Mouse (Mus musculus) neural tube, embryonic 15.5 days (tissue): ENCODE results near the gene Tmem109. TPM values are rescaled to one million over a fixed set of nuclear protein-coding genes. Genes with fewer than 3 reads are reported as not detected.

Experiments
- ATAC-seq: fragments of 200-750 bp; cut with Nextera tagmentation; 2 replicates; pipeline ENCODE4 v1.8.0; 2017; ENCODE audit warnings: mild to moderate bottlenecking, moderate TSS enrichment, moderate library complexity; ENCODE audit not compliant: low FRiP score
- H3K27ac ChIP-seq: fragments of 300-500 bp; sonication (generic); replicated peaks from 2 replicates; pipeline ENCODE4 v1.5.1; 2015; ENCODE audit warnings: mild to moderate bottlenecking, inconsistent platforms
- H3K27me3 ChIP-seq: fragments of 300-500 bp; sonication (generic); replicated peaks from 2 replicates; pipeline ENCODE4 v1.6.1; 2015; ENCODE audit warnings: inconsistent platforms
- H3K36me3 ChIP-seq: fragments of 300-500 bp; sonication (generic); 2 replicates; pipeline ENCODE4 v1.6.1; 2015; ENCODE audit warnings: inconsistent platforms
- H3K4me1 ChIP-seq: fragments of 300-500 bp; sonication (generic); 2 replicates; pipeline ENCODE4 v1.6.1; 2015; ENCODE audit warnings: inconsistent platforms
- H3K4me2 ChIP-seq: fragments of 300-500 bp; sonication (generic); 2 replicates; pipeline ENCODE4 v1.6.1; 2015; ENCODE audit warnings: inconsistent platforms, mild to moderate bottlenecking, moderate library complexity
- H3K4me3 ChIP-seq: fragments of 300-500 bp; sonication (generic); replicated peaks from 2 replicates; pipeline ENCODE4 v1.5.1; 2015; ENCODE audit warnings: mild to moderate bottlenecking, inconsistent platforms
- H3K9ac ChIP-seq: fragments of 300-500 bp; sonication (generic); replicated peaks from 2 replicates; pipeline ENCODE4 v1.6.1; 2015; ENCODE audit warnings: mild to moderate bottlenecking, inconsistent platforms
- H3K9me3 ChIP-seq: fragments of 300-500 bp; sonication (generic); replicated peaks from 2 replicates; pipeline ENCODE4 v1.6.1; 2016; ENCODE audit warnings: inconsistent platforms
- WGBS: fragments of 180-500 bp; shearing (Covaris S2); methylation state at CpG from one replicate; pipeline ENCODE4 v1.1.7; 2015; ENCODE audit warnings: mixed read lengths; 5-methylcytosine and 5-hydroxymethylcytosine counted together
- polyA plus RNA-seq: library from polyadenylated mRNA; unstranded; fragments of >200 nt; fragmentation: Nextera tagmentation; extraction: Ambion mirVana; gene quantifications from 2 replicates; pipeline ENCODE4 v1.2.1, GENCODE M21; 2015

Gene Tmem109
- polyA plus RNA-seq, 1 experiment from 2014 or later = 44.5 TPM

DNA sequence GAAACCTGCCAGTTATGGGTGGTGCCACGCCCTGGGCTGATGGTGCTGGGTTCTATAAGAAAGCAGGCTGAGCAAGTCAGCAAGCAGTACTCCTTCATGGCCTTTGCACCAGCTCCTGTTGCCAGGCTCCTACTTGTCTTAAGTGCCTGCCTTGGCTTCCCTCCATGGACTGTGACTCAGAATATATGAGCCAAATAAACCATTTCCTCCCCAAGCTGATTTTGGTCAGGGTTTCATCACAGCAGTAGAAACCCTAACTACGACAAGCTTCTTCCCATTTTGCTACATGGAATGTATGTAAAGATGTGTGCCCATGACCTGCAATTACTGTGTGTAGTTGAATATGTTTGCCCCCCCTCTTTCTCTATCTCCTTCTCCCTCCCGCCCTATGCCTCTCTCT lies 48.2 kb downstream of the Tmem109 start:
- Histone ChIP-seq H3K4me3 (no peak overlapping the region), H3K4me1 (no peaks in the 10 kb centered on the region), H3K27me3 (no peaks in the 10 kb centered on the region), H3K9ac (no peak overlapping the region), H3K9me3 (no peaks in the 10 kb centered on the region), H3K4me2 (no peak overlapping the region), H3K36me3 (no peaks in the 10 kb centered on the region), H3K27ac (no peak overlapping the region)
- WGBS = 85% methylated on average over 3 of the region's 3 CpGs
- ATAC-seq = no peak

DNA sequence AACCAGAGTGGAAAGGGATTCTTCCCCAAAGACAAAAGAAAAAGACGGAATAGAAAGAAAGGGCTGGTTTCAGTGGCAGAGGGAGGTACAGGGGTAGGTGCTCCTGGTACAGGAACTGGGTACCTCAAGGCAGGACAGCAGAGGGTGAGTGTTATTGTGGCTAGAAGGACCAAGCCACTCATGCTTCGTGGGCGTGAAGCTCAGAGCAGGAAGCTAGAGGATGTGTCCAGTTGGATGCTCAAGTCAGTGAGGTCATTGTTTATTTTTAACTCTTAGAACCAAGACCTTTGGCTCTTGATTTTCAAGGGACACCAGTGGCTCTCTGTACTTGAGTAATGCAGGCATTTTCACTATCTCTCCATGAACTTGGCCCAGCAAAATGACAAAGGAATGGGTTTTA lies 49.8 kb downstream of the Tmem109 start:
- Histone ChIP-seq H3K4me3 (no peak overlapping the region), H3K27ac (no peak overlapping the region), H3K9ac (no peak overlapping the region), H3K4me1 (no peaks in the 10 kb centered on the region), H3K27me3 (no peaks in the 10 kb centered on the region), H3K36me3 (no peaks in the 10 kb centered on the region), H3K4me2 (no peak overlapping the region), H3K9me3 (no peaks in the 10 kb centered on the region)
- ATAC-seq = no peak
- WGBS = 86% methylated on average over 3 of the region's 3 CpGs

DNA sequence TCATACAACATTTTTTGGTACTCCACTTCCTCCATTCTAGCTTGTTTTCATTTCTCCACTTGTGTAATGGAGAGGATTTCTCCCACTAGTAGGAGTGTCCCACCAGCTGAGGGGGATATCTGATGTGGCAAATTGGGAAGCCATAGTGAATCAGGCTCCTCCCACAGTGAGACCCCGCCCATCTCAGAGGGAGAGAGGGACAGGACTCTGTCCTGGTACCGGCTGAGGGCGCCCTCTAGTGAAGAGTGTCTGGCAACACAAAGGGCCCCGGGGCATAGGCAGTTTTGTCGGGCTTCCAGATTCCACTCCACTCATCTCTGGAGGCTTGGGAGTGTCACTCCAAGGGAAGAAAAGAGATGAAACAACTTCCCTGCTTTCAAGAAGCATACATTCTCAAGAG lies 50.4 kb downstream of the Tmem109 start:
- no peak for ATAC-seq
- H3K4me1 ChIP-seq = no peaks in the 10 kb centered on the region
- H3K4me3 ChIP-seq = no peak overlapping the region
- no peak overlapping the region for H3K27ac ChIP-seq
- H3K9ac ChIP-seq = no peak overlapping the region
- no peaks in the 10 kb centered on the region for H3K27me3 ChIP-seq
- H3K4me2 ChIP-seq = no peak overlapping the region
- WGBS = 9% methylated on average over 5 of the region's 5 CpGs
- H3K9me3 ChIP-seq = no peaks in the 10 kb centered on the region
- no peaks in the 10 kb centered on the region for H3K36me3 ChIP-seq

DNA sequence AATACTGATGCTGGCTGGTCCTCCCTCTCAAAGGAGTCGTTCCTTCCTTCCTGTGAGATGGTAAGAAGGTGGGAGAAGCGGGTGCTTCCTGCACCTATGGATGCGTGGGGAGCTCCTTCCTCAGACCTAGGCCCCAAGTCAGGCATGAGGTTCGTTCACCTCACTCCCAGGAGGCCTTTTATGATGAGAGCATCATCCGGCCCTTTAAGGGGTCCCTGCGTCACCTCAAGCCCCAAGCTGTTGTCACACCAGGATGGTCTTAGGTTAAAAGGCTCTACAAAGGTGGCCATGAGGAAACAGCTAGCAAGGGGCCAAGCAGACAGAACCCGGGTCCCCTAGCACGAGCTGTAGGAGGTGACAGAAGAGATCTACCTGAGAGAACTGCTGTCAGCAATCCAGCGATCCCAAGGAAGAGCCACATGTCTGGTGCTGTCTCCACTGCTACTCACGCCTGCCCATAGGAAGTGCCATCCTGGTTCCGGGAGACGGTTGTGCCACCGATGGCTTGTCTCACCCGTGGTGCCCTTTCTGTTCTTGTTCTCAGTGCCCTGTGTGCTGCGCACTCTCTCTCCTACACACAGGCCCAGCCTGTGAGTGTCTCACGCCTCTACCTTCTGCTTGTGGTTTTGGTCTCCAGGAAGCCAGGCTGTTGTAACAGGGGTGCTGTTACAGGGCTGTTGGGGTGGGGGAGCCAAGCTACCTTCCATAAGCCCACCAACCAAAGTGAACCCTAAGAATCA lies 52.2 kb downstream of the Tmem109 start, which contains the start of gene Cd6:
Gene Cd6 (minus strand): TSS at position 623 of the 740 bp plus-strand sequence.
- Histone ChIP-seq H3K4me1 (no peaks in the 10 kb centered on the region), H3K9ac (no peak within 1 kb of the TSS), H3K9me3 (no peaks in the 10 kb centered on the region), H3K4me2 (no peak within 1 kb of the TSS), H3K36me3 (no peaks in the 10 kb centered on the region), H3K4me3 (no peak within 1 kb of the TSS), H3K27ac (no peak within 1 kb of the TSS), H3K27me3 (no peaks in the 10 kb centered on the region)
- ATAC-seq = no peak
- 91% methylated on average over 16 of the region's 16 CpGs for WGBS

DNA sequence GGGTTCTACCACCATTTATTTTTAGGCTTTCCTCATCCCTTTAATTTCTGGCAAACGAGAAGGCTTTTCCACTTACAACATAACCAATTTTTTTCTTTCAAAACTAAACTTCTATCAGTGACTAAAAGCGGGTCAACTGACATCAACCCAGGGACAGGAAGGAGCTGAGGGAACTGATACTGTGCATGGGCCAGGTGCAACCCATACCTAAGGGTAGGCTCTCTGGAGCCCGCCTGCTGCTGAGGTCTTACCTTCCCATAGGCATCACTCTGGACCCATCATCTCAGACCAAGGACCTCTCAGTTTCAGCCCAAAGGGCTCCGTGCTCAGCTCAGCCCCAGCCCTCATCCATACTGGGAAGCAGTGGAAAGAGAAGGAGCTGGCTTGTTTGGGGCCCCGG lies 53.5 kb downstream of the Tmem109 start:
- 95% methylated on average over 5 of the region's 5 CpGs for WGBS
- Histone ChIP-seq H3K36me3 (no peaks in the 10 kb centered on the region), H3K4me3 (no peak overlapping the region)

DNA sequence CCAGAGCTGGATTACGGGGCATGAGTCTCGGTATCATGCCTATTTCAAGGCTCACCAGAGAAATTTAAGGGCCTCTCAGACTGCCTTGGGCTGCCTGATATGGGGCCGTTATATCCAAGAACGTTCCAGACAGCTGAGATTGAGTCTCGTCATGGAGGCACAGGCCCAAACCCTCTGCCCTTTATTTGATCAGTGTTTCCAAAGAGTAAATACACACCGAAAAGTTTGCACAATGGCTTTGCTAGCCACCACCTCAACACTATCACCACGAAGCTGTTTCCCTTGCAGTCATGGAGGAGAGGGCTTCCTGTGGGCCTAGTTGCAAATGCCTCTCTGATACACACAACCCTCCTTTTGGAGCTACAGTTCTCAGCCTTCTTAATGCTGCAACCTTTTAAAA lies 57.7 kb downstream of the Tmem109 start:
- ATAC-seq = no peak

More for the DNA sequence above, 53.5 kb downstream of the Tmem109 start:
- no peak overlapping the region for H3K4me2 ChIP-seq
- H3K4me1 ChIP-seq = no peaks in the 10 kb centered on the region
- H3K9me3 ChIP-seq = no peaks in the 10 kb centered on the region
- H3K9ac ChIP-seq = no peak overlapping the region
- no peak overlapping the region for H3K27ac ChIP-seq
- no peaks in the 10 kb centered on the region for H3K27me3 ChIP-seq
- no peak for ATAC-seq

DNA sequence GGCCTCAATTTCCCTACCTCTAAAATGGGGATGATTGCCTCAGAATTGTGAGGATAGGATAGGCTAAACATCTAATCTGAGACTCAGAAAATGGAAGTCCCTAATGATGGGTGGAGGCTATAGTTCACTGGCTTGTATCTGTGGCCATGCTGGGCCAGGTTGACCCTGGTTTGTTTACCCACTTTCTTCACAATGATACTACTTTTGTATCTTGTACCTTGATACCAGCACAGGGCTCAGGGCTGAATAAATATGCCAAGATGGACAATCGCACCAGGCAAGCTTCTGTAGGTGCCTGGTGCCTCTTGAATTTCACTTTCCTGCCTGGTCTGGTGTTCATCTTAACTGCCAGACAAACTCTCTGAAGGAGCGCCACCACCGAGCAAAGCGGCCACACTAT lies 59.3 kb downstream of the Tmem109 start:
- Histone ChIP-seq H3K4me1 (no peaks in the 10 kb centered on the region), H3K4me3 (no peak overlapping the region), H3K27me3 (no peaks in the 10 kb centered on the region), H3K27ac (no peak overlapping the region), H3K36me3 (no peaks in the 10 kb centered on the region), H3K9me3 (no peaks in the 10 kb centered on the region), H3K4me2 (no peak overlapping the region), H3K9ac (no peak overlapping the region)
- WGBS = 96% methylated on average over 4 of the region's 4 CpGs
- ATAC-seq = no peak

More for the DNA sequence above, 57.7 kb downstream of the Tmem109 start:
- Histone ChIP-seq H3K4me2 (no peak overlapping the region), H3K9me3 (no peaks in the 10 kb centered on the region), H3K27ac (no peak overlapping the region), H3K9ac (no peak overlapping the region), H3K36me3 (no peaks in the 10 kb centered on the region), H3K4me1 (no peaks in the 10 kb centered on the region), H3K4me3 (no peak overlapping the region), H3K27me3 (no peaks in the 10 kb centered on the region)
- 91% methylated on average over 7 of the region's 7 CpGs for WGBS

DNA sequence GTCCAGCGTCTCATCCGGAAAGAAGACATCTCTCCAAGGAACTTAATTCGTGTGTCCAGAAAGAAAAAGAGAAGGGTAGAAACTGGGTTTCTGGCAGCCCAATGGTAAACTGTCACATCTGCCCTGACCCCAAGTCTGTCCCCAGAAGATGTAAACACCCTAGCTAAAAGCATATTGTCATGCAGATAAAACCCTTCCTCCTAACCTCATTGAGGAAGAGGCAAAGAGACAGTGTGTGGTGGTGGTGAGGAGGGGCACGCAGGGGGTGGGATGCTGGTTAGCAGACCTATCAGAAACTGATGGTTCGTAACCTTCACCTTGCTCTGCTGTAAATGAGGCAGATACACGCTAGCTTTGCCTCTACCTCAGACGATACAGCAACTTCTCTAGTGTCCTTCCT lies 60.5 kb downstream of the Tmem109 start:
- no peaks in the 10 kb centered on the region for H3K27me3 ChIP-seq
- no peak overlapping the region for H3K4me3 ChIP-seq
- H3K4me1 ChIP-seq = no peaks in the 10 kb centered on the region
- no peak overlapping the region for H3K27ac ChIP-seq
- 62% methylated on average over 7 of the region's 7 CpGs for WGBS
- H3K4me2 ChIP-seq = no peak overlapping the region
- H3K36me3 ChIP-seq = no peaks in the 10 kb centered on the region
- no peak for ATAC-seq
- no peak overlapping the region for H3K9ac ChIP-seq
- H3K9me3 ChIP-seq = no peaks in the 10 kb centered on the region

Other genes starting within 250 kb of the Tmem109 start
- gene Vwce, start 247.8 kb downstream of the Tmem109 start, polyA plus RNA-seq = 1.7 and 2.4 TPM in 2 replicates
- not detected in 2 replicates for gene Pga5, start 203.9 kb downstream of the Tmem109 start, polyA plus RNA-seq
- 28.7 and 30.3 TPM in 2 replicates for gene Vps37c, start 193.3 kb downstream of the Tmem109 start, polyA plus RNA-seq
- 0.08 and 1.3 TPM in 2 replicates for gene Cd5, start 143.0 kb downstream of the Tmem109 start, polyA plus RNA-seq
- gene Cd6, start 51.9 kb downstream of the Tmem109 start, polyA plus RNA-seq = 0.74 TPM in 1 of 2 replicates, not detected in the other
- gene Slc15a3, start 42.3 kb downstream of the Tmem109 start, polyA plus RNA-seq = 0.27 and 0.55 TPM in 2 replicates
- 141 and 167 TPM in 2 replicates for gene Tmem132a, start 12.1 kb downstream of the Tmem109 start, polyA plus RNA-seq
- gene Prpf19, start 13.2 kb upstream of the Tmem109 start, polyA plus RNA-seq = 41.6 and 42.7 TPM in 2 replicates
- 0.18 and 0.44 TPM in 2 replicates for gene Zp1, start 38.6 kb upstream of the Tmem109 start, polyA plus RNA-seq
- 0.19 TPM in 1 of 2 replicates, not detected in the other for gene Ptgdr2, start 55.2 kb upstream of the Tmem109 start, polyA plus RNA-seq
- gene Ccdc86, start 67.3 kb upstream of the Tmem109 start, polyA plus RNA-seq = 12.7 and 16.9 TPM in 2 replicates
- gene Ms4a10, start 92.7 kb upstream of the Tmem109 start, polyA plus RNA-seq = 1.0 TPM in 1 of 2 replicates, not detected in the other
- not detected in 2 replicates for gene Ms4a15, start 111.2 kb upstream of the Tmem109 start, polyA plus RNA-seq
- gene Ms4a18, start 136.0 kb upstream of the Tmem109 start, polyA plus RNA-seq = 1.6 TPM in 1 of 2 replicates, not detected in the other
- gene Ms4a8a, start 199.1 kb upstream of the Tmem109 start, polyA plus RNA-seq = 2.3 TPM in 1 of 2 replicates, not detected in the other
- gene 1700017D01Rik, start 248.9 kb upstream of the Tmem109 start, polyA plus RNA-seq = not detected in 2 replicates